Comparison of ENCODE assay signal across 9 mouse cellular contexts in the genomic region with DNA sequence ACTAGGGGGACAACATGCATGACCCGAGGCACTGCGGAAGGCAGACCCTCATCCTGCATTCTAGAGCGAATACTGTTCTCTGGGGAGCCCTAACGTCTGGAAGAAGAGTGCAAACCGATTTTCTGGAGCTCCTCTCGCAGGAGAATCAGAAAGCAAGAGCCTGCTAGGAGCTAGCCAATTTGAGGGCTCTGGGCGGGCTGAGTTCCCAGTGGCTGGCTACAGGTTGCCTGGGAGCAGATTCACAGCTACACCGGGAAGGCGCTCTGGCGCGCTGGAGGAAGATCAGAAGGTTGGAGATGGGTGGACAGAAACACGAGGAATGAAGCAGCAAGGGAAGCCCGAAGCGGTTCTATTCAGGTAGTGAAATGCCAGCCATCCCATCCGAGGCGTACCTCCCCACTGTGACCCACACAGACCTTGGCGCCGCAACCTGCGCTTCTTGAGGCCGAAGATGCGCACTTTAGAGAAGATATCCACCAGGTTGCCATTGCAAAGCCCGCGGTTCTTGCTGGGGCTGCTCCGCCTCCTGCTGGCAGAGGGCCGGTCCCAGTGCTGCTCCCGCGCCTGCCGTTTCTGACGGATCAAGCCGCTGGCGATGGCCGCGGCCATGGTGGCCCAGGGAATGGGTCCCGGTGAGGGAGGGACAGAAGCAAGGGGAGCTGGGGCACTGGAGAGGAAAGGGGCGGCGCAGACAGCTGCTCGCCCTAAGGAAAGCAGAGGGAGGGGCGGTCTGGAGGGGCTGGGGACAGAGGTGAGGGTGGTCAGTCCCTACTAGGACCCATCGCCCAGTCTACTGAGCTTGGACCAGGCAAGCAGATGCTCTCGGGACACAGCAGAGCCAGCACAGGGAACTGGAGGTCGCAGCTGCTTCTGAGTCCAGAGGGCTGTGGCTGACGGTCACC.
DNase-seq lines count a peak whose midpoint lies in the region; ATAC-seq and TF ChIP-seq lines count a peak whose summit lies in the region.
"Had no signal": no experiment of that assay in that cellular context is flagged by ENCODE, and none has a peak within 500 bp of the region (broad histone marks: within the 10 kb centered on the region; RNA-seq: fewer than 3 reads in every experiment).

No protein-coding gene starts in this region.

- TF ChIP-seq CTCF in liver, postnatal 0 days (IDR thresholded peaks at IDR 0.05; ENCODE audit: low read depth) = no peak
- peak; percentile 22; the same call in 1 of the 2 replicates for TF ChIP-seq CTCF in cerebellum, adult 2 months (IDR thresholded peaks at IDR 0.05; ENCODE audit: borderline replicate concordance, insufficient read depth, low read depth, low read length)
- peak; percentile 75 for TF ChIP-seq CTCF in forebrain, postnatal 0 days (IDR thresholded peaks at IDR 0.05; ENCODE audit: low read depth)

- peaks cover 7% of the 10 kb centered on the region; the same call in 1 of the 2 replicates for H3K27me3 ChIP-seq in liver, postnatal 0 days (ENCODE audit: insufficient read depth, low read length)
- no peaks in the 10 kb centered on the region for H3K27me3 ChIP-seq in cerebellum, adult 2 months (ENCODE audit: control insufficient read depth, insufficient read depth, low read length)
- no peaks in the 10 kb centered on the region for H3K27me3 ChIP-seq in forebrain, postnatal 0 days (ENCODE audit: insufficient read depth, low read length)
- H3K27me3 ChIP-seq in intestine, embryonic 16.5 days (replicated peaks; ENCODE audit: control insufficient read depth, insufficient read depth, low read length) = peaks cover 14% of the 10 kb centered on the region; the same call in 1 of the 2 replicates
- peaks cover 43% of the 10 kb centered on the region for H3K27me3 ChIP-seq in limb, embryonic 13.5 days

- H3K27ac ChIP-seq in liver, postnatal 0 days (ENCODE audit: low read depth) = no peak overlapping the region
- peak overlapping the region; percentile 18; the same call in 1 of the 2 replicates for H3K27ac ChIP-seq in cerebellum, adult 2 months (ENCODE audit: insufficient read depth, low read length)
- peak overlapping the region; percentile 74 for H3K27ac ChIP-seq in forebrain, postnatal 0 days (ENCODE audit: low read depth, low read length)
- no peak overlapping the region for H3K27ac ChIP-seq in intestine, embryonic 16.5 days (ENCODE audit: low read length)
- no peak overlapping the region for H3K27ac ChIP-seq in limb, embryonic 13.5 days

- no peak overlapping the region for H3K4me2 ChIP-seq in liver, postnatal 0 days (ENCODE audit: low read depth, low read length)
- peak overlapping the region; percentile 94 for H3K4me2 ChIP-seq in forebrain, postnatal 0 days (ENCODE audit: low read depth)
- peak overlapping the region; percentile 48 for H3K4me2 ChIP-seq in intestine, embryonic 16.5 days (ENCODE audit: low read depth, low read length)
- peak overlapping the region; percentile 54 for H3K4me2 ChIP-seq in limb, embryonic 13.5 days (replicated peaks)

- no peak for TF ChIP-seq POLR2A in cerebellum, adult 2 months (IDR thresholded peaks at IDR 0.05; ENCODE audit: borderline replicate concordance, insufficient read depth, low read length)

- 4% methylated on average over 38 of the region's 42 CpGs for WGBS in liver, postnatal 0 days (ENCODE audit: insufficient replicate concordance)
- 1% methylated on average over 42 of the region's 42 CpGs for WGBS in cerebellum, adult 2 months
- WGBS in forebrain, postnatal 0 days = 2% methylated on average over 42 of the region's 42 CpGs
- WGBS in intestine, embryonic 16.5 days = 1% methylated on average over 42 of the region's 42 CpGs
- WGBS in limb, embryonic 13.5 days = 1% methylated on average over 42 of the region's 42 CpGs

- H3K9ac ChIP-seq in liver, postnatal 0 days (replicated peaks) = no peak overlapping the region
- H3K9ac ChIP-seq in forebrain, postnatal 0 days = peak overlapping the region; percentile 78
- H3K9ac ChIP-seq in intestine, embryonic 16.5 days (ENCODE audit: low read depth, low read length) = no peak overlapping the region
- H3K9ac ChIP-seq in limb, embryonic 13.5 days = peak overlapping the region; percentile 13; the same call in 1 of the 2 replicates

- H3K4me3 ChIP-seq in liver, postnatal 0 days (ENCODE audit: low read depth, low read length) = no peak overlapping the region
- peak overlapping the region; percentile 72 for H3K4me3 ChIP-seq in cerebellum, adult 2 months (replicated peaks; ENCODE audit: insufficient read depth, low read depth, low read length)
- peak overlapping the region; percentile 57 for H3K4me3 ChIP-seq in forebrain, postnatal 0 days (ENCODE audit: low read depth, low read length)
- peak overlapping the region; percentile 41 for H3K4me3 ChIP-seq in intestine, embryonic 16.5 days (ENCODE audit: low read length)
- H3K4me3 ChIP-seq in limb, embryonic 13.5 days = peak overlapping the region; percentile 26

- no peaks in the 10 kb centered on the region for H3K9me3 ChIP-seq in liver, postnatal 0 days (ENCODE audit: low read length)
- H3K9me3 ChIP-seq in forebrain, postnatal 0 days (ENCODE audit: low read length) = no peaks in the 10 kb centered on the region
- H3K9me3 ChIP-seq in intestine, embryonic 16.5 days (ENCODE audit: control insufficient read depth, low read length) = no peaks in the 10 kb centered on the region
- no peaks in the 10 kb centered on the region for H3K9me3 ChIP-seq in limb, embryonic 13.5 days

- DNase-seq in liver = peak; percentile 5
- DNase-seq in liver, postnatal 0 days = no peak
- DNase-seq in cerebellum, adult 2 months = peak; percentile 79 to 80
- DNase-seq in forebrain, postnatal 0 days = peak; percentile 77
- DNase-seq in right cerebral cortex, adult 2 months (ENCODE audit: low spot score in 2 of 2) = peak; percentile 58 to 62
- no peak for DNase-seq in B cell, adult 2 months

- no peak for ATAC-seq in liver, postnatal 0 days
- ATAC-seq in forebrain, postnatal 0 days = peak; percentile 83
- ATAC-seq in intestine, embryonic 16.5 days = peak; percentile 69
- ATAC-seq in limb, embryonic 13.5 days (ENCODE audit: low FRiP score, low read depth) = no peak

- H3K4me1 ChIP-seq in liver, postnatal 0 days (ENCODE audit: insufficient read depth) = no peaks in the 10 kb centered on the region
- H3K4me1 ChIP-seq in cerebellum, adult 2 months (ENCODE audit: control insufficient read depth, insufficient read depth, low read length) = no peaks in the 10 kb centered on the region; the same call in 1 of the 2 replicates
- H3K4me1 ChIP-seq in forebrain, postnatal 0 days (ENCODE audit: insufficient read depth) = peaks cover 17% of the 10 kb centered on the region
- H3K4me1 ChIP-seq in intestine, embryonic 16.5 days (ENCODE audit: control insufficient read depth, insufficient read depth, low read length) = no peaks in the 10 kb centered on the region
- H3K4me1 ChIP-seq in limb, embryonic 13.5 days = peaks cover 5% of the 10 kb centered on the region; the same call in 1 of the 2 replicates

- no peaks in the 10 kb centered on the region for H3K36me3 ChIP-seq in liver, postnatal 0 days (replicated peaks; ENCODE audit: insufficient read depth, low read length)
- H3K36me3 ChIP-seq in forebrain, postnatal 0 days (ENCODE audit: insufficient read depth) = no peaks in the 10 kb centered on the region
- H3K36me3 ChIP-seq in intestine, embryonic 16.5 days (ENCODE audit: control insufficient read depth, insufficient read depth, low read length) = no peaks in the 10 kb centered on the region
- no peaks in the 10 kb centered on the region for H3K36me3 ChIP-seq in limb, embryonic 13.5 days
- H3K36me3 ChIP-seq: G1E had no signal

- TF ChIP-seq EP300 in liver, postnatal 0 days (IDR thresholded peaks at IDR 0.05; ENCODE audit: low read depth) = no peak

Comparison
In these comparisons a context has a peak if more than half of its experiments do, and no peak if none do; other contexts are left out.
1. DNase-seq: peak in liver (single experiment), cerebellum, adult 2 months (2 of 2), forebrain, postnatal 0 days (single experiment) and right cerebral cortex, adult 2 months (2 of 2); none in liver, postnatal 0 days (single experiment) and B cell, adult 2 months (0 of 2).
2. ATAC-seq: peak in forebrain, postnatal 0 days (single experiment) and intestine, embryonic 16.5 days (single experiment); none in liver, postnatal 0 days (single experiment) and limb, embryonic 13.5 days (single experiment).
3. H3K27ac ChIP-seq: peak in cerebellum, adult 2 months (single experiment) and forebrain, postnatal 0 days (single experiment); none in liver, postnatal 0 days (single experiment), intestine, embryonic 16.5 days (single experiment) and limb, embryonic 13.5 days (single experiment).
4. H3K9ac ChIP-seq: peak in forebrain, postnatal 0 days (single experiment) and limb, embryonic 13.5 days (single experiment); none in liver, postnatal 0 days (single experiment) and intestine, embryonic 16.5 days (single experiment).